Mouse (Mus musculus): Measurements from ENCODE around the gene Eif4b.

- TF ChIP-seq CTCF (IDR thresholded peaks at IDR 0.05) (no peak), EP300 (IDR thresholded peaks at IDR 0.05) (no peak)
Measured at GRCm38 (mm10) chr15:102126303-102126702, 52.7 kb downstream of the Eif4b start.

Measured in lung, postnatal 0 days (tissue).